Mouse (Mus musculus) heart, postnatal 0 days (tissue): ENCODE data around the gene Ttc7b. TPM values are rescaled to one million over a fixed set of nuclear protein-coding genes. Genes with fewer than 3 reads are reported as not detected.

ENCODE experiments used
- ATAC-seq: fragments of 200-750 bp; cut with Nextera tagmentation; 2 replicates; pipeline ENCODE4 v1.8.0; 2017; ENCODE audit warnings: low read depth, moderate number of reproducible peaks, moderate library complexity; ENCODE audit not compliant: insufficient read depth
- DNase-seq: peaks from one replicate; pipeline ENCODE4 v3.0.0-alpha.2; 2016; ENCODE audit warnings: low spot score
- H3K27ac ChIP-seq: fragments of 300-500 bp; sonication (generic); 2 replicates; pipeline ENCODE4 v1.5.1; 2014; ENCODE audit warnings: low read depth, mild to moderate bottlenecking
- H3K27me3 ChIP-seq: fragments of 300-500 bp; sonication (generic); 2 replicates; pipeline ENCODE4 v1.6.1; 2014; ENCODE audit warnings: low read length, mixed read lengths; ENCODE audit not compliant: control insufficient read depth, insufficient read depth
- H3K36me3 ChIP-seq: fragments of 300-500 bp; sonication (generic); replicated peaks from 2 replicates; pipeline ENCODE4 v1.6.1; 2014; ENCODE audit warnings: low read length, mixed read lengths; ENCODE audit not compliant: control insufficient read depth, insufficient read depth
- H3K4me1 ChIP-seq: fragments of 300-500 bp; sonication (generic); 2 replicates; pipeline ENCODE4 v1.6.1; 2014; ENCODE audit warnings: antibody characterized with exemption; ENCODE audit not compliant: control insufficient read depth, insufficient read depth
- H3K4me2 ChIP-seq: fragments of 300-500 bp; sonication (generic); 2 replicates; pipeline ENCODE4 v1.6.1; 2014; ENCODE audit warnings: low read depth, mild to moderate bottlenecking, low read length, moderate library complexity
- H3K4me3 ChIP-seq: fragments of 300-500 bp; sonication (generic); 2 replicates; pipeline ENCODE4 v1.5.1; 2014; ENCODE audit warnings: low read depth, low read length
- H3K9ac ChIP-seq: fragments of 300-500 bp; sonication (generic); replicated peaks from 2 replicates; pipeline ENCODE4 v1.6.1; 2014; ENCODE audit warnings: low read depth, low read length, mixed read lengths
- H3K9me3 ChIP-seq: fragments of 300-500 bp; sonication (generic); replicated peaks from 2 replicates; pipeline ENCODE4 v1.6.1; 2016; ENCODE audit warnings: low read length; ENCODE audit not compliant: control insufficient read depth
- CTCF ChIP-seq: IDR thresholded peaks from 2 replicates; pipeline ENCODE4 v1.5.1; 2016; ENCODE audit warnings: antibody characterized with exemption, control low read depth, low read depth
- EP300 ChIP-seq: IDR thresholded peaks from 2 replicates; pipeline ENCODE4 v1.6.1; 2016; ENCODE audit warnings: antibody characterized with exemption, low read depth
- WGBS: fragments of 180-500 bp; shearing (Covaris S2); extraction: QIAGEN DNeasy Blood & Tissue Kit; methylation state at CpG from one replicate; pipeline ENCODE4 v1.1.7; 2014; 5-methylcytosine and 5-hydroxymethylcytosine counted together
- polyA plus RNA-seq: library from polyadenylated mRNA; unstranded; fragments of >200 nt; fragmentation: Nextera tagmentation; extraction: Ambion mirVana; gene quantifications from 2 replicates; pipeline ENCODE4 v1.2.1, GENCODE M21; 2015
- total RNA-seq: library from RNA; depleted of rRNA; stranded (reverse); fragments of >200 nt; gene quantifications from 2 replicates; pipeline ENCODE4 v1.2.3, GENCODE M21; 2014; ENCODE audit warnings: low replicate concordance

Gene Ttc7b
- total and polyA plus RNA-seq, 2 experiments from 2014 or later: 6.7 to 29.4 TPM

DNA sequence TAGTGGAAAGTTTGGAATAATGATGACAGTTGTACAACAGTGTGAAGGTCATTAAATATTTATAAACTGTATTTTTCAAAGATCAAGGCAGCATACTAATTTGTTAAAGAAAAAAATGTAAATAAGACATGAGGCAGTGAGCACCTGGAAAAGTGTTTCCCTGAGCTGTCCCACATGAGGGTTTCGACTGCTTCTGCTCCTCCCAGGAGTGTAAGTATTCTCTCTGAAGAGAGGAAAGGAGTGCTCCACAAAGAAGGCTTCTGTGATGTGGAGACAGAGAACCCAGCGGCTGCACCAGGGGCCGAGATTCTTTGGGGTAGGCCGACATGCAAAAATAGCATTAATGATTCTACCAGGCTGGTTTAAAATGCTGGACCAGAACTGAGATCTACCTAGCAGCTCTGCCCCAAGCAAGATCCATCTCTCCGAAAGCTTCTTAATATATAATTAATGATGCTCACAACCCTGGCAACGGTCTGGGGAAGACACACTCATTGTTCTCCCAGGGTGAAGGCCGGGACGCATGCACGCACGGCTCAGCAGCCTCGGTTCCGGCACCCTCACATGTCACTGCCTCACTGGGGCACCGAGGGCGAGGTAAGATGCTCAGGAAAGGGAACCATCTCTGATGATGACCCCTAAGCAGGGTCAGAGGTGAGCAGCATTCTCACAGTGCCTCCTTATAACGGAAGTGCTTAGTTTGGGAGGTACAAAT lies 123.0 kb downstream of the Ttc7b start:
- no peak overlapping the region for H3K27ac ChIP-seq
- DNase-seq (no peak), ATAC-seq (no peak)
- H3K4me1 ChIP-seq: 0 out of 2 replicates have a peak, but pooled peaks cover under 1% of the 10 kb centered on the region
- peaks cover 60% of the 10 kb centered on the region for H3K36me3 ChIP-seq
- H3K27me3 ChIP-seq: no peaks in the 10 kb centered on the region
- no peaks in the 10 kb centered on the region for H3K9me3 ChIP-seq
- no peak overlapping the region for H3K9ac ChIP-seq
- H3K4me2 ChIP-seq: no peak overlapping the region
- WGBS: 91% methylated on average over 15 of the region's 15 CpGs
- TF ChIP-seq EP300: no peak
- TF ChIP-seq CTCF: no peak
- H3K4me3 ChIP-seq: no peak overlapping the region

GRCm38 (mm10) chr12:100396806-100397205 lies 123.8 kb downstream of the Ttc7b start:
- no peak overlapping the region for H3K4me3 ChIP-seq
- H3K27ac ChIP-seq: no peak overlapping the region
- TF ChIP-seq CTCF (no peak), EP300 (no peak)
- peaks cover 57% of the 10 kb centered on the region for H3K36me3 ChIP-seq
- ATAC-seq: no peak
- no peak for DNase-seq
- no peaks in the 10 kb centered on the region for H3K9me3 ChIP-seq
- H3K4me1 ChIP-seq: peaks cover 8% of the 10 kb centered on the region
- no peak overlapping the region for H3K9ac ChIP-seq
- WGBS: 85% methylated on average over 2 of the region's 2 CpGs
- H3K4me2 ChIP-seq: no peak overlapping the region
- H3K27me3 ChIP-seq: no peaks in the 10 kb centered on the region

- ATAC-seq (no peak), DNase-seq (no peak)
- Histone ChIP-seq H3K4me1 (peaks cover 8% of the 10 kb centered on the region), H3K4me3 (no peak overlapping the region), H3K4me2 (no peak overlapping the region), H3K9ac (no peak overlapping the region), H3K27ac (no peak overlapping the region), H3K9me3 (no peaks in the 10 kb centered on the region), H3K36me3 (peaks cover 29% of the 10 kb centered on the region), H3K27me3 (no peaks in the 10 kb centered on the region)
- TF ChIP-seq EP300: no peak
- TF ChIP-seq CTCF: no peak
- 66% methylated on average over 3 of the region's 3 CpGs for WGBS
Measured at GRCm38 (mm10) chr12:100393532-100393931, 127.1 kb downstream of the Ttc7b start.

DNA sequence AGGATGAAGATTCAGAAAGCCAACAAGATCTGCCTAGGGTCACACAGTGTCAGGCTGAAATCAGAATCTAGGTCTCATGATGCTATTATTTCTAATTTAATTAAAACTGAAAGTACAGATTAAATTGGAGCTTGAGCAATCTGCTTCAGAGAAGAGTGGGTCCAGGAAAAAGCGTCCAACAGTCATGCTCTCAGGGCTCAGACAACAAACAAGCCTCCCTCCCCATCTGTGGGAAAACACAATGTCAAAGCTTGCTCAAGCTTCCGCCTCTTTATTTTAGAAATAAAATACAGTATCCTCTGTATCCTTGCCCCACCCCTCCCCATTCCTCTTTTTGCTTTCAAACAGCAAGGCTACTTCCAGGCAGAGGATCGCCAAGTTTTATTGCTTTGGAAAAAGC lies 127.5 kb downstream of the Ttc7b start:
- Histone ChIP-seq H3K36me3 (peaks cover 33% of the 10 kb centered on the region), H3K9ac (no peak overlapping the region), H3K27me3 (no peaks in the 10 kb centered on the region), H3K27ac (no peak overlapping the region), H3K4me1 (peaks cover 8% of the 10 kb centered on the region), H3K9me3 (no peaks in the 10 kb centered on the region), H3K4me2 (no peak overlapping the region), H3K4me3 (no peak overlapping the region)
- no peak for TF ChIP-seq CTCF
- no peak for TF ChIP-seq EP300
- 90% methylated on average over 3 of the region's 3 CpGs for WGBS
- ATAC-seq: no peak
- no peak for DNase-seq

DNA sequence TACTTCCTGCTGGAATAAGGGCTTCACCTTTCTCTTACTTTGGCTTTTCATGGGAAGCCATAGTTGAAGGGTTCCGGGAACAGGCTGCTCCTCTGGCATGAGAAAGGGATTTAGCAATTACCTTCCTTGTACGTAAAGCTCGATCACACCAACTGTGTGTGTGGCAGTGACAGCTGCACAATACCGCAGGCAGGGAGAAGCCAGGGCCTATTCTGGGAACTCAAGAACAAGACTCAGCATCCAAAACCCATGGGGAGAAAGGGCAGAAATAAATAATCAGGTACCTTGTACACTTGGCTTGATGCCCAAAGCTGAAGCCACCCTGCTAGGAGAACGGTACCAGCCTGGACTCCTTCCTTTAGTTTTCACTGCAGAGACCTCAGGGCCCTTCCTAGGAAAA lies 128.2 kb downstream of the Ttc7b start:
- H3K4me1 ChIP-seq: peaks cover 8% of the 10 kb centered on the region
- H3K9ac ChIP-seq: no peak overlapping the region
- peaks cover 39% of the 10 kb centered on the region for H3K36me3 ChIP-seq
- H3K27ac ChIP-seq: no peak overlapping the region
- WGBS: 57% methylated on average over 5 of the region's 5 CpGs
- no peak overlapping the region for H3K4me3 ChIP-seq
- no peak for DNase-seq
- no peaks in the 10 kb centered on the region for H3K27me3 ChIP-seq
- TF ChIP-seq CTCF (no peak), EP300 (no peak)
- ATAC-seq: no peak
- no peak overlapping the region for H3K4me2 ChIP-seq
- no peaks in the 10 kb centered on the region for H3K9me3 ChIP-seq

DNA sequence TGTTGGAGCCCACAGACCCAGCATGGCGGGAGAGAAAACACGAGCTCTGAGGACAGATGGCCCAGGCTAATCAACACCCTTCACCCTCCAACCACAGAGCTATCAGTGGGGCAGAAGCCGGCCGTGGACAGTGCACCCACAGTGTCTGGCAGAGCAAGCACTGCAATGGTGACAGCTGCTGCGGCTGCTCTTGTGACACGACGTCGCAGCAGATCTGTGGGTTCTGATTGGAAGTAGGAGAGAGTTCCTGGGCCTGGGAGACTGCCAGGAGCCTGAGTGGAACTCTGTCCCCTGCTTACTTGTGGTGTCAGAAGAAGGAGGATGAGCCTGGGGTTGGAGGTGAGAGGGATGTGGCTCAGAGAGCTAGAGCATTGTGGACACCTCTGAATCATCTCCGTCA lies 128.7 kb downstream of the Ttc7b start:
- Histone ChIP-seq H3K36me3 (peaks cover 39% of the 10 kb centered on the region), H3K9ac (no peak overlapping the region), H3K27ac (no peak overlapping the region), H3K4me2 (no peak overlapping the region), H3K27me3 (no peaks in the 10 kb centered on the region), H3K4me1 (peaks cover 8% of the 10 kb centered on the region), H3K4me3 (no peak overlapping the region), H3K9me3 (no peaks in the 10 kb centered on the region)
- TF ChIP-seq CTCF (no peak), EP300 (no peak)
- DNase-seq (no peak), ATAC-seq (no peak)
- WGBS: 56% methylated on average over 9 of the region's 9 CpGs
